Mouse (Mus musculus): ENCODE measurements around the gene Smg8. TPM values are rescaled to one million over a fixed set of nuclear protein-coding genes. Genes with fewer than 3 reads are reported as not detected.
"Not testable (repeated sequence)": the region's sequence is repeated elsewhere in the genome, so short reads cannot be mapped to it uniquely, and the experiment has no call there.

Smg8 gene
- polyA plus RNA-seq, 1 experiment from 2014 or later, result 20.5 TPM

- Histone ChIP-seq H3K9me3 (replicated peaks) (no peaks in the 10 kb centered on the region), H3K27me3 (no peaks in the 10 kb centered on the region), H3K4me3 (peak overlapping the region; percentile 96), H3K4me2 (peak overlapping the region; percentile 95), H3K4me1 (peaks cover 25% of the 10 kb centered on the region), H3K9ac (peak overlapping the region; percentile 95; the same call in 1 of the 2 replicates), H3K36me3 (ENCODE audit: poor library complexity, severe bottlenecking) (peaks cover 41% of the 10 kb centered on the region), H3K27ac (no peak overlapping the region)
- 76% methylated on average over 2 of the region's 2 CpGs for WGBS
- no peak for ATAC-seq
These were observed 568 bp upstream of the Smg8 start for GRCm38 (mm10) chr11:87087142-87087541.

- Histone ChIP-seq H3K9me3 (replicated peaks) (no peaks in the 10 kb centered on the region), H3K27ac (no peak overlapping the region), H3K4me3 (peak overlapping the region; percentile 96), H3K4me1 (peaks cover 25% of the 10 kb centered on the region), H3K9ac (peak overlapping the region; percentile 95; the same call in 1 of the 2 replicates), H3K36me3 (ENCODE audit: poor library complexity, severe bottlenecking) (peaks cover 40% of the 10 kb centered on the region), H3K27me3 (no peaks in the 10 kb centered on the region), H3K4me2 (peak overlapping the region; percentile 95)
- no peak for ATAC-seq
- 93% methylated on average over 13 of the region's 13 CpGs for WGBS
These were observed 1.1 kb downstream of the Smg8 start for GRCm38 (mm10) chr11:87085461-87085860.

- no peak for ATAC-seq
- Histone ChIP-seq H3K4me1 (peaks cover 25% of the 10 kb centered on the region), H3K9me3 (replicated peaks) (no peaks in the 10 kb centered on the region), H3K4me2 (no peak overlapping the region), H3K36me3 (ENCODE audit: poor library complexity, severe bottlenecking) (peaks cover 55% of the 10 kb centered on the region), H3K9ac (no peak overlapping the region), H3K27ac (no peak overlapping the region), H3K4me3 (no peak overlapping the region), H3K27me3 (no peaks in the 10 kb centered on the region)
- 86% methylated on average over 1 of the region's 1 CpGs for WGBS
These were observed 2.9 kb downstream of the Smg8 start for GRCm38 (mm10) chr11:87083712-87084111.

GRCm38 (mm10) chr11:87073866-87074440 lies 12.6 kb downstream of the Smg8 start, which contains the start of gene Gdpd1:
Gene Gdpd1 (minus strand): TSS chr11:87074062.
- Histone ChIP-seq H3K4me1 (peaks cover 28% of the 10 kb centered on the region), H3K27me3 (no peaks in the 10 kb centered on the region), H3K4me2 (peak within 1 kb of the TSS; percentile 60), H3K27ac (peak within 1 kb of the TSS; percentile 97), H3K4me3 (peak within 1 kb of the TSS; percentile 74), H3K9ac (peak within 1 kb of the TSS; percentile 89), H3K9me3 (replicated peaks) (no peaks in the 10 kb centered on the region), H3K36me3 (ENCODE audit: poor library complexity, severe bottlenecking) (peaks cover 17% of the 10 kb centered on the region)
- peak; percentile 98 for ATAC-seq
- under 1% methylated on average over 43 of the region's 43 CpGs for WGBS

GRCm38 (mm10) chr11:87073343-87073865 lies 13.2 kb downstream of the Smg8 start:
- peak overlapping the region; percentile 97 for H3K27ac ChIP-seq
- H3K9me3 ChIP-seq (replicated peaks), result no peaks in the 10 kb centered on the region
- under 1% methylated on average over 24 of the region's 24 CpGs for WGBS
- H3K36me3 ChIP-seq (ENCODE audit: poor library complexity, severe bottlenecking), result peaks cover 14% of the 10 kb centered on the region
- no peaks in the 10 kb centered on the region for H3K27me3 ChIP-seq
- peak overlapping the region; percentile 89 for H3K9ac ChIP-seq
- peaks cover 28% of the 10 kb centered on the region for H3K4me1 ChIP-seq
- peak; percentile 77 for ATAC-seq
- H3K4me3 ChIP-seq, result peak overlapping the region; percentile 74
- peak overlapping the region; percentile 60 for H3K4me2 ChIP-seq

DNA sequence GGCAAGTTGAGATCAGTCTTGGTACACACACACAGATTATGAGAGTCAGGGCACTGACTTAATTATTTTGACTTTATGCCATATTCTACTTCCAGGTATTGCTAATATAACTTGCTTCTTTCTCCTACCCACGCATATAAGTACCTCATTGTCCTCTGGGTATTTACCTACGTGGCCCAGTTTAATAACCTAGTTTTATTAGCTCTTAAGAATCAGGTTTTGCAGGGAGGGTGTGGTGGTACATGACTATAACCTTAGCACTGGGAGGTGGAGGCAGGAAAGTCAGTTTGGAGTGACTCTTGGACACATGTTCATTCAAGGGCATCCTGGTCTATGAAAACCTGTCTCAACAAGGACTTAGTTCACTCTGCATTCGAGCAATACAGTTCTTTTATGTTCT lies 24.5 kb downstream of the Smg8 start:
- no peaks in the 10 kb centered on the region for H3K9me3 ChIP-seq (replicated peaks)
- H3K4me1 ChIP-seq, result no peaks in the 10 kb centered on the region
- no peaks in the 10 kb centered on the region for H3K27me3 ChIP-seq
- H3K9ac ChIP-seq, result no peak overlapping the region
- 76% methylated on average over 3 of the region's 3 CpGs for WGBS
- no peak overlapping the region for H3K27ac ChIP-seq
- H3K4me3 ChIP-seq, result no peak overlapping the region
- H3K36me3 ChIP-seq (ENCODE audit: poor library complexity, severe bottlenecking), result peaks cover 69% of the 10 kb centered on the region
- no peak overlapping the region for H3K4me2 ChIP-seq
- no peak for ATAC-seq

- no peak overlapping the region for H3K4me3 ChIP-seq
- 91% methylated on average over 2 of the region's 2 CpGs for WGBS
- no peak for ATAC-seq
- H3K9me3 ChIP-seq (replicated peaks), result no peaks in the 10 kb centered on the region
- no peak overlapping the region for H3K4me2 ChIP-seq
- no peak overlapping the region for H3K9ac ChIP-seq
- H3K4me1 ChIP-seq, result no peaks in the 10 kb centered on the region
- H3K27ac ChIP-seq, result no peak overlapping the region
- peaks cover 82% of the 10 kb centered on the region for H3K36me3 ChIP-seq (ENCODE audit: poor library complexity, severe bottlenecking)
- no peaks in the 10 kb centered on the region for H3K27me3 ChIP-seq
These were observed 26.2 kb downstream of the Smg8 start for GRCm38 (mm10) chr11:87060410-87060809.

GRCm38 (mm10) chr11:87056286-87056685 lies 30.3 kb downstream of the Smg8 start:
- no peak for ATAC-seq
- H3K4me3 ChIP-seq, result no peak overlapping the region
- H3K36me3 ChIP-seq (ENCODE audit: poor library complexity, severe bottlenecking), result peaks cover 90% of the 10 kb centered on the region
- no peak overlapping the region for H3K27ac ChIP-seq
- H3K27me3 ChIP-seq, result no peaks in the 10 kb centered on the region
- no peak overlapping the region for H3K4me2 ChIP-seq
- no peaks in the 10 kb centered on the region for H3K9me3 ChIP-seq (replicated peaks)
- 90% methylated on average over 6 of the region's 6 CpGs for WGBS
- H3K9ac ChIP-seq, result no peak overlapping the region
- H3K4me1 ChIP-seq, result no peaks in the 10 kb centered on the region

- H3K4me2 ChIP-seq; H3K27ac ChIP-seq; H3K4me3 ChIP-seq; H3K27me3 ChIP-seq; H3K9me3 ChIP-seq (replicated peaks); H3K4me1 ChIP-seq; ATAC-seq; H3K9ac ChIP-seq: not testable (repeated sequence)
- H3K36me3 ChIP-seq (ENCODE audit: poor library complexity, severe bottlenecking), result peaks cover 95% of the 10 kb centered on the region
- 95% methylated on average over 7 of the region's 7 CpGs for WGBS
These were observed 37.7 kb downstream of the Smg8 start for GRCm38 (mm10) chr11:87048900-87049299.

GRCm38 (mm10) chr11:87046968-87047367 lies 39.6 kb downstream of the Smg8 start:
- no peak for ATAC-seq
- no peaks in the 10 kb centered on the region for H3K4me1 ChIP-seq
- H3K9ac ChIP-seq, result no peak overlapping the region
- WGBS, result 95% methylated on average over 5 of the region's 5 CpGs
- H3K4me2 ChIP-seq, result no peak overlapping the region
- peaks cover 93% of the 10 kb centered on the region for H3K36me3 ChIP-seq (ENCODE audit: poor library complexity, severe bottlenecking)
- H3K4me3 ChIP-seq, result no peak overlapping the region
- H3K9me3 ChIP-seq (replicated peaks), result no peaks in the 10 kb centered on the region
- no peak overlapping the region for H3K27ac ChIP-seq
- no peaks in the 10 kb centered on the region for H3K27me3 ChIP-seq

DNA sequence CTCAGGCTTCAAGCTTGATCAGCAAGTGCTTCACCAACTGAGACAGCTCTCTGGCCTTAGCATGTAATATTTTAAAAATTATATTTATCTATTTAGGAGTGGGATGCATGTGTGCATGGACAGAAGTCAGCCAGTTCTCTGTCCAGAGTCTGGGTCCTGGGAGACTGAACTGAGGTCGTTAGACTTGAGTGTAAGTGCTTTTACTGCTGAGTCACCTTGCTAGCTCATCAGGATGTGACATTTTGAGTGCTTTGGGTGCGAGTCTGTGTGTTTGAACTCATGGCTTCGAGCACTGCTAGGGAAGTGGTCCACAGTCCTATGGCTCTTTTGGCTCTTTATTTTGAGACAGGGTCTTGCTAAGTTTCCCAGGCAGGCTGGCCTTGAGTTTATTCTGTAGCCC lies 43.5 kb downstream of the Smg8 start:
- WGBS, result 91% methylated on average over 3 of the region's 3 CpGs
- Histone ChIP-seq H3K36me3 (ENCODE audit: poor library complexity, severe bottlenecking) (peaks cover 95% of the 10 kb centered on the region), H3K4me2 (no peak overlapping the region), H3K4me1 (no peaks in the 10 kb centered on the region), H3K4me3 (no peak overlapping the region), H3K9ac (no peak overlapping the region), H3K27ac (no peak overlapping the region), H3K27me3 (no peaks in the 10 kb centered on the region), H3K9me3 (replicated peaks) (no peaks in the 10 kb centered on the region)
- ATAC-seq, result no peak

GRCm38 (mm10) chr11:87039307-87039963 lies 47.1 kb downstream of the Smg8 start:
- no peak overlapping the region for H3K9ac ChIP-seq
- peaks cover 90% of the 10 kb centered on the region for H3K36me3 ChIP-seq (ENCODE audit: poor library complexity, severe bottlenecking)
- H3K4me1 ChIP-seq, result no peaks in the 10 kb centered on the region

More at GRCm38 (mm10) chr11:87039307-87039963, 47.1 kb downstream of the Smg8 start:
- H3K27me3 ChIP-seq, result no peaks in the 10 kb centered on the region
- no peak overlapping the region for H3K4me2 ChIP-seq
- H3K9me3 ChIP-seq (replicated peaks), result no peaks in the 10 kb centered on the region
- no peak overlapping the region for H3K4me3 ChIP-seq
- no peak overlapping the region for H3K27ac ChIP-seq
- WGBS, result 87% methylated on average over 9 of the region's 9 CpGs
- no peak for ATAC-seq
